Mouse (Mus musculus): ENCODE measurements at regions not wholly inside any gene's neighbourhood (a gene's known extent, or its start where the extent isn't known, plus 50 kb on each side); places are given as distances from the start of the nearest gene placed in this dataset.

GRCm38 (mm10) chr3:33958216-33958615 is 61.5 kb upstream of the Fxr1 start:
- Histone ChIP-seq H3K36me3 (ENCODE audit: control insufficient read depth, insufficient read depth, low read length) (no peaks in the 10 kb centered on the region), H3K27me3 (ENCODE audit: control insufficient read depth, insufficient read depth, low read length) (no peaks in the 10 kb centered on the region), H3K27ac (ENCODE audit: low read length) (no peak overlapping the region), H3K9ac (replicated peaks; ENCODE audit: low read depth, low read length) (no peak overlapping the region), H3K9me3 (ENCODE audit: control insufficient read depth, low read depth, low read length) (no peaks in the 10 kb centered on the region), H3K4me1 (ENCODE audit: control insufficient read depth, insufficient read depth, low read length) (0 out of 2 replicates have a peak, but pooled peaks cover 2% of the 10 kb centered on the region), H3K4me3 (ENCODE audit: low read depth, low read length) (no peak overlapping the region), H3K4me2 (replicated peaks; ENCODE audit: low read depth, low read length) (no peak overlapping the region)
- WGBS = 88% methylated on average over 4 of the region's 4 CpGs
- ATAC-seq (ENCODE audit: insufficient number of reproducible peaks, insufficient read depth, low FRiP score, low read depth) = no peak

- Histone ChIP-seq H3K36me3 (ENCODE audit: control insufficient read depth, insufficient read depth, low read length) (no peaks in the 10 kb centered on the region), H3K9me3 (ENCODE audit: control insufficient read depth, low read depth, low read length) (no peaks in the 10 kb centered on the region), H3K4me3 (ENCODE audit: low read depth, low read length) (no peak overlapping the region), H3K27me3 (ENCODE audit: control insufficient read depth, insufficient read depth, low read length) (no peaks in the 10 kb centered on the region), H3K9ac (replicated peaks; ENCODE audit: low read depth, low read length) (no peak overlapping the region), H3K4me2 (replicated peaks; ENCODE audit: low read depth, low read length) (no peak overlapping the region), H3K27ac (ENCODE audit: low read length) (no peak overlapping the region), H3K4me1 (ENCODE audit: control insufficient read depth, insufficient read depth, low read length) (0 out of 2 replicates have a peak, but pooled peaks cover 2% of the 10 kb centered on the region)
- WGBS = 48% methylated on average over 6 of the region's 6 CpGs
- no peak for ATAC-seq (ENCODE audit: insufficient number of reproducible peaks, insufficient read depth, low FRiP score, low read depth)
Observed at GRCm38 (mm10) chr3:33960211-33960610, 59.5 kb upstream of the Fxr1 start.

- no peak for ATAC-seq (ENCODE audit: insufficient number of reproducible peaks, insufficient read depth, low FRiP score, low read depth)
- no peaks in the 10 kb centered on the region for H3K36me3 ChIP-seq (ENCODE audit: control insufficient read depth, insufficient read depth, low read length)
- no peaks in the 10 kb centered on the region for H3K9me3 ChIP-seq (ENCODE audit: control insufficient read depth, low read depth, low read length)
- H3K4me2 ChIP-seq (replicated peaks; ENCODE audit: low read depth, low read length) = no peak overlapping the region
- H3K27ac ChIP-seq (ENCODE audit: low read length) = no peak overlapping the region
- 80% methylated on average over 5 of the region's 5 CpGs for WGBS
- no peaks in the 10 kb centered on the region for H3K4me1 ChIP-seq (ENCODE audit: control insufficient read depth, insufficient read depth, low read length)
- H3K4me3 ChIP-seq (ENCODE audit: low read depth, low read length) = no peak overlapping the region
- H3K9ac ChIP-seq (replicated peaks; ENCODE audit: low read depth, low read length) = no peak overlapping the region
- no peaks in the 10 kb centered on the region for H3K27me3 ChIP-seq (ENCODE audit: control insufficient read depth, insufficient read depth, low read length)
Observed at GRCm38 (mm10) chr3:33962938-33963337, 56.8 kb upstream of the Fxr1 start.

GRCm38 (mm10) chr3:33967184-33967583 is 52.6 kb upstream of the Fxr1 start:
- no peak for ATAC-seq (ENCODE audit: insufficient number of reproducible peaks, insufficient read depth, low FRiP score, low read depth)
- Histone ChIP-seq H3K9me3 (ENCODE audit: control insufficient read depth, low read depth, low read length) (no peaks in the 10 kb centered on the region), H3K4me3 (ENCODE audit: low read depth, low read length) (no peak overlapping the region), H3K4me2 (replicated peaks; ENCODE audit: low read depth, low read length) (no peak overlapping the region), H3K9ac (replicated peaks; ENCODE audit: low read depth, low read length) (no peak overlapping the region), H3K27me3 (ENCODE audit: control insufficient read depth, insufficient read depth, low read length) (no peaks in the 10 kb centered on the region), H3K4me1 (ENCODE audit: control insufficient read depth, insufficient read depth, low read length) (no peaks in the 10 kb centered on the region), H3K36me3 (ENCODE audit: control insufficient read depth, insufficient read depth, low read length) (no peaks in the 10 kb centered on the region), H3K27ac (ENCODE audit: low read length) (no peak overlapping the region)
- WGBS = 63% methylated on average over 8 of the region's 8 CpGs

All from stomach, embryonic 14.5 days (tissue).